Mouse (Mus musculus) heart, adult 2 months (tissue): Measurements from ENCODE around the gene Ttc26. TPM values are rescaled to one million over a fixed set of nuclear protein-coding genes. Genes with fewer than 3 reads are reported as not detected.
A peak's percentile ranks its signal among the peaks of the same experiment; 100 is the strongest.
"Not testable (repeated sequence)": the region's sequence is repeated elsewhere in the genome, so short reads cannot be mapped to it uniquely, and the experiment has no call there.

ENCODE experiments used
- DNase-seq, 2 experiments: peaks; one replicate each; pipeline ENCODE4 v3.0.0; 2021
- H3K27ac ChIP-seq: fragments of 200-600 bp; 2 replicates; pipeline ENCODE4 v1.8.1; 2022
- H3K27me3 ChIP-seq: fragments of 200-500 bp; 2 replicates; pipeline ENCODE4 v1.6.1; 2012; ENCODE audit warnings: mild to moderate bottlenecking, low read length, inconsistent platforms, mixed read lengths; ENCODE audit not compliant: control insufficient read depth, insufficient read depth
- H3K36me3 ChIP-seq: fragments of 200-500 bp; 2 replicates; pipeline ENCODE4 v1.6.1; 2012; ENCODE audit warnings: low read length, inconsistent platforms; ENCODE audit not compliant: control insufficient read depth, insufficient read depth
- H3K4me1 ChIP-seq: fragments of 200-500 bp; 2 replicates; pipeline ENCODE4 v1.6.1; 2011; ENCODE audit warnings: low read length; ENCODE audit not compliant: control insufficient read depth, insufficient read depth
- H3K4me3 ChIP-seq: fragments of 200-600 bp; 2 replicates; pipeline ENCODE4 v1.8.1; 2022
- H3K79me2 ChIP-seq: fragments of 200-500 bp; replicated peaks from 2 replicates; pipeline ENCODE4 v1.6.1; 2012; ENCODE audit warnings: mild to moderate bottlenecking, inconsistent platforms, low read length, moderate library complexity, mixed read lengths; ENCODE audit not compliant: control insufficient read depth, insufficient read depth
- H3K9ac ChIP-seq: fragments of 200-500 bp; 2 replicates; pipeline ENCODE4 v1.6.1; 2012; ENCODE audit warnings: low read depth, mild to moderate bottlenecking, control low read depth, inconsistent platforms, low read length, mixed read lengths
- CTCF ChIP-seq: fragments of 200-600 bp; IDR thresholded peaks from 2 replicates; pipeline ENCODE4 v1.8.1; 2022; ENCODE audit warnings: antibody characterized with exemption, mild to moderate bottlenecking, moderate library complexity
- EP300 ChIP-seq: fragments of 200-500 bp; IDR thresholded peaks from 2 replicates; pipeline ENCODE4 v1.6.1; 2011; ENCODE audit warnings: low read depth, low read length, control low read depth; ENCODE audit not compliant: insufficient read depth
- POLR2A ChIP-seq: fragments of 200-500 bp; IDR thresholded peaks from 2 replicates; pipeline ENCODE4 v1.6.1; 2011; ENCODE audit warnings: mild to moderate bottlenecking, low read depth, low read length, control low read depth; ENCODE audit not compliant: insufficient read depth
- WGBS: fragments of 180-500 bp; shearing (Covaris S2); methylation state at CpG from one replicate; pipeline ENCODE4 v1.1.7; 2018; 5-methylcytosine and 5-hydroxymethylcytosine counted together
- intact Hi-C: fragments of 180-260 bp; cut with DNase I; formaldehyde crosslinking; loops from one replicate; pipeline ENCODE4 v1.15.1; 2025
- polyA plus RNA-seq: library from polyadenylated mRNA; depleted of rRNA; stranded (reverse); fragments of >200 nt; gene quantifications from 2 replicates; pipeline ENCODE4 v1.2.3, GENCODE M21; 2012
- total RNA-seq, 2 experiments: library from RNA; stranded (reverse); gene quantifications; 2 replicates each; pipeline ENCODE4 v1.2.3; 2021

Gene Ttc26
- total and polyA plus RNA-seq, 3 experiments = 0.66 to 1.9 (median 1.7) TPM

- Histone ChIP-seq H3K27me3 (no peaks in the 10 kb centered on the region), H3K4me3 (peak within 1 kb of the TSS; percentile 96), H3K9ac (peak within 1 kb of the TSS; percentile 93), H3K4me1 (peaks cover 1% of the 10 kb centered on the region), H3K79me2 (peaks cover 1% of the 10 kb centered on the region; the same call in 1 of the 2 replicates), H3K27ac (peak within 1 kb of the TSS; percentile 99), H3K36me3 (peaks cover 6% of the 10 kb centered on the region)
- TF ChIP-seq EP300 = peak; percentile 80; the same call in 1 of the 2 replicates
- TF ChIP-seq CTCF = no peak
- peak; percentile 88 for TF ChIP-seq POLR2A
- DNase-seq = peak; percentile 95 to 98
- intact Hi-C loops = loop anchor here (1.0 to 2.0 kb wide), 3 partner anchors 52 to 99 kb away; partner anchors contain the start of genes Fmc1, Ttc26 and Zc3hav1
- WGBS = under 1% methylated on average over 64 of the region's 64 CpGs
These were observed 52.2 kb downstream of the Ttc26 start, which contains the start of gene Ubn2 for GRCm38 (mm10) chr6:38433261-38434033. Gene Ubn2 (plus strand): TSS chr6:38433950.

GRCm38 (mm10) chr6:38434055-38435023 lies 53.1 kb downstream of the Ttc26 start:
- H3K27ac ChIP-seq = peak overlapping the region; percentile 99
- TF ChIP-seq CTCF (no peak), POLR2A (no peak), EP300 (no peak)
- DNase-seq = peak; percentile 78 to 79
- peak overlapping the region; percentile 96 for H3K4me3 ChIP-seq
- H3K79me2 ChIP-seq = peaks cover 1% of the 10 kb centered on the region; the same call in 1 of the 2 replicates
- intact Hi-C loops = loop anchor here (2.0 kb wide), 1 partner anchor 98 kb away; the partner anchor contains the start of gene Fmc1
- WGBS = 6% methylated on average over 106 of the region's 118 CpGs
- peaks cover 1% of the 10 kb centered on the region for H3K4me1 ChIP-seq
- H3K36me3 ChIP-seq = peaks cover 6% of the 10 kb centered on the region
- peak overlapping the region; percentile 93 for H3K9ac ChIP-seq
- H3K27me3 ChIP-seq = no peaks in the 10 kb centered on the region

- intact Hi-C loops = no loop called here
- WGBS = 56% methylated on average over 3 of the region's 3 CpGs
- H3K36me3 ChIP-seq = peaks cover 8% of the 10 kb centered on the region
These were observed 62.6 kb downstream of the Ttc26 start for GRCm38 (mm10) chr6:38443842-38444241.

GRCm38 (mm10) chr6:38448295-38448694 lies 67.0 kb downstream of the Ttc26 start:
- Histone ChIP-seq H3K79me2 (0 out of 2 replicates have a peak, but pooled peaks cover 1% of the 10 kb centered on the region), H3K36me3 (peaks cover 21% of the 10 kb centered on the region), H3K27ac (no peak overlapping the region), H3K4me1 (no peaks in the 10 kb centered on the region), H3K4me3 (no peak overlapping the region), H3K27me3 (no peaks in the 10 kb centered on the region), H3K9ac (no peak overlapping the region)
- TF ChIP-seq CTCF = no peak
- no peak for TF ChIP-seq POLR2A
- no peak for TF ChIP-seq EP300
- intact Hi-C loops = no loop called here
- 58% methylated on average over 2 of the region's 2 CpGs for WGBS
- DNase-seq = no peak

More at GRCm38 (mm10) chr6:38443842-38444241, 62.6 kb downstream of the Ttc26 start:
- no peaks in the 10 kb centered on the region for H3K27me3 ChIP-seq
- no peak for TF ChIP-seq POLR2A
- TF ChIP-seq CTCF = no peak
- TF ChIP-seq EP300 = no peak
- no peaks in the 10 kb centered on the region for H3K4me1 ChIP-seq
- H3K27ac ChIP-seq = no peak overlapping the region
- no peak for DNase-seq
- no peak overlapping the region for H3K4me3 ChIP-seq
- H3K79me2 ChIP-seq = 0 out of 2 replicates have a peak, but pooled peaks cover 1% of the 10 kb centered on the region
- H3K9ac ChIP-seq = no peak overlapping the region

- Histone ChIP-seq H3K36me3 (peaks cover 21% of the 10 kb centered on the region), H3K27ac (no peak overlapping the region), H3K4me1 (no peaks in the 10 kb centered on the region), H3K4me3 (no peak overlapping the region), H3K79me2 (no peaks in the 10 kb centered on the region), H3K9ac (no peak overlapping the region), H3K27me3 (no peaks in the 10 kb centered on the region)
- WGBS = 96% methylated on average over 4 of the region's 4 CpGs
- no peak for DNase-seq
- TF ChIP-seq CTCF = no peak
- no peak for TF ChIP-seq POLR2A
- no peak for TF ChIP-seq EP300
- intact Hi-C loops = no loop called here
These were observed 71.8 kb downstream of the Ttc26 start for GRCm38 (mm10) chr6:38453049-38453448.

GRCm38 (mm10) chr6:38456425-38456824 lies 75.2 kb downstream of the Ttc26 start:
- H3K9ac ChIP-seq, DNase-seq, intact Hi-C loops, H3K27ac ChIP-seq, H3K4me1 ChIP-seq, H3K79me2 ChIP-seq, H3K4me3 ChIP-seq, H3K27me3 ChIP-seq: not testable (repeated sequence)
- peaks cover 11% of the 10 kb centered on the region for H3K36me3 ChIP-seq
